Mouse (Mus musculus): ENCODE measurements around the gene Olfr56. TPM values are rescaled to one million over a fixed set of nuclear protein-coding genes. Genes with fewer than 3 reads are reported as not detected.

Olfr56 gene
- total RNA-seq, 2 experiments from 2014 or later = not detected

DNA sequence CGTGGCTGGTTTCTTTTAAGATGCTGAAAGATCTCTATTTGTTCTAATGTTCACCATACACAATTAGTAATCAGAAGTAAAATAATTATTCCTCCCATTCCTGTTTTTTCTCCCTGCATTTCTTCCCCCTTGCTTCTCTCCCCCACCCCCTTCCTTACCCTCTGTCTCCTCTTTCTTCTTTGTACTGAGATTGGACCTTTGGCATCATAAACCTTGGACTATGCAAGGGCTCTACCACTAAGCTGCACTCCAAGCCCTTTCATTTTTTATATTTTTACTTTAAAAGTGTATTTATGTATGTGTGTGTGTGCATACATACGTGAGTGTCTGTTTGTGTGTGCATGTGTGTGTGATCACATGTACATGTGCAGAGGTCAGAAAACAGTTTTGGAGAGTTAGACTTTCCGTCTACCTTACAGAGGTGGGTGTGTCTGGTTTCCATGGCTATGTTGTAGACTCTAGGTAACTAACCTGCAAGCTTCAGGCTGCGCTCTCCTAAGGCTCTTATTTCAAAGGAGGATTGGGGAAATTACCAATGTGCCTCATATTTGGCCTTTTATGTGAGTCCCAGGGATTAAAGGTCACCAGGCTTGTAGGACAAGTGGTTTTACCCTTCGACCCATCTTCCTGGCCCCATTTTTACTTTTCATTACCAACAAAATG, 110.4 kb downstream of the Olfr56 start:
- intact Hi-C loops (cut with DNase I) = no loop called here
- DNase-seq (ENCODE audit: low spot score in 2 of 2) = no peak

DNA sequence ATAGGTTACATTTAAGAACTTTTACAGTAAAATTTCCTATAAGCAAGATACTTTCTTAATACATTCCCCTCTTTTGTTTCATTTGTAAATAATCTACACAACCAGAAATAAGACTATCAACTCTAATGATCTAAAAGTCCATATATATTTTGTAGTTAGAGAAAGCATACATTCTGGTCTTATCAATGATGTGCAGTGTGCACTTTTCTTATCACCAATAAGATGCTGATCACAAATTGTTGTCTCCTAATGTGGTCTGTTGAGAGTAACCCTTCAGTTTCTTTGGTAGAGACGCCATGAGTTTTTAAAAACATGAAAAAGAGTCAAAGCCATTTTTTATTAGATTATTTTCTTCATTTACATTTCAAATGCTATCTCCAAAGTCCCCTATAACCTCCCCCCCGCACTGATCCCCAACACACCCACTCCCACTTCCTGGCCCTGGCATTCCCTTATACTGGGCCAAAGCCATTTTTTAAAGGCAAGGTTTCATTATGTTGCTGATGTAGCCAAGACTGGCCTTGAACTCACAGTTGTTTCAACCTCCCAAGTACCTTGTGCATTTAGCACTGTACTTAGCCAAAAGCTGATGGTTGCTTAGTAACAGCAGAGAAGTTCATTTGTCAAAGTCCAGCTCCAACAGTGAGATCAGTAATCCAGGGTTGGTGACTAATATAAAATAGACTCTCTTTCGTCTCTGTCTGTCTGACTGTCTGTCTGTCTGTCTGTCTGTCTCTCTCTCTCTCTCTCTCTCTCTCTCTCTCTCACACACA, 111.2 kb downstream of the Olfr56 start:
- no peak for DNase-seq (ENCODE audit: low spot score in 2 of 2)
- intact Hi-C loops (cut with DNase I) = no loop called here

- DNase-seq (ENCODE audit: low spot score in 2 of 2) = no peak
- intact Hi-C loops (cut with DNase I) = no loop called here
These were observed 111.9 kb downstream of the Olfr56 start for GRCm38 (mm10) chr11:49090551-49090950.

GRCm38 (mm10) chr11:49091171-49091570, 112.5 kb downstream of the Olfr56 start:
- no peak for DNase-seq (ENCODE audit: low spot score in 2 of 2)
- intact Hi-C loops (cut with DNase I) = no loop called here

GRCm38 (mm10) chr11:49092053-49092586, 113.4 kb downstream of the Olfr56 start:
- no peak for DNase-seq (ENCODE audit: low spot score in 2 of 2)
- intact Hi-C loops (cut with DNase I) = no loop called here

GRCm38 (mm10) chr11:49092786-49093185, 114.1 kb downstream of the Olfr56 start:
- DNase-seq (ENCODE audit: low spot score in 2 of 2) = no peak
- intact Hi-C loops (cut with DNase I) = no loop called here

- DNase-seq (ENCODE audit: low spot score in 2 of 2) = no peak
- intact Hi-C loops (cut with DNase I) = no loop called here
These were observed 115.4 kb downstream of the Olfr56 start for GRCm38 (mm10) chr11:49093861-49094660.

DNA sequence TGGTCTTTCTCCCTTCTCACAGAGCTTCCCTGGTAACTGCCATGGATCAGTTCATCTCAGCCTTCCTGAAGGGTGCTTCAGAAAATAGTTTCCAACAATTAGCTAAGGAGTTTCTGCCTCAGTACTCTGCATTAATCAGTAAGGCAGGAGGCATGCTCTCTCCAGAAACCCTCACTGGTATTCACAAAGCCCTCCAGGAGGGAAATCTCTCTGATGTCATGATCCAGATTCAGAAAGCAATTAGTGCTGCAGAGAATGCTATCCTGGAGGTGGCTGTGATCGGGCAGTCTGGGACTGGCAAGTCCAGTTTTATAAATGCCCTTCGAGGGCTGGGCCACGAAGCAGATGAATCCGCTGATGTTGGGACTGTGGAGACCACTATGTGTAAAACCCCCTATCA, 116.7 kb downstream of the Olfr56 start:
- intact Hi-C loops (cut with DNase I) = no loop called here
- no peak for DNase-seq (ENCODE audit: low spot score in 2 of 2)

DNA sequence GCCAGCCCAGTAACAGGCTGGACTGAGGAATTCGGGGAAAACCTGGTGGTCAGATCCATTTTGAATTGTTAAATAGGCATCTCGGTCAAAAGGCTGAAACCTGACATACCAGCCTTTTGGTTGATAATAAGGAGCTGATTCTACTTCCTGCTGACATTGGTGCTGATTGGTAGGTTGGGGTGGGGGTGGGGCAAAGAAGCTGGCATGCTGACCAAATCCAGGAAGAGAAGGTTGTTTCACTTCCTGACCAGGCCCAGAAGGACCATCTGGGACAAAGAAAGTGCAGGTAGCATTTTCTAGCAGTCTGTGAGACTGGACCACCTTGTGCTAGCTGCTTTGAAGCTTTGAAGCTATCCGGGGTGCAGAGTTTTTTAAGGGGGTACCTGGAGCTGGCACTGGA, 121.7 kb downstream of the Olfr56 start:
- no peak for DNase-seq (ENCODE audit: low spot score in 2 of 2)
- intact Hi-C loops (cut with DNase I) = loop anchor here (5.0 kb wide), 1 partner anchor 308 kb away; no protein-coding TSS in a partner anchor

DNA sequence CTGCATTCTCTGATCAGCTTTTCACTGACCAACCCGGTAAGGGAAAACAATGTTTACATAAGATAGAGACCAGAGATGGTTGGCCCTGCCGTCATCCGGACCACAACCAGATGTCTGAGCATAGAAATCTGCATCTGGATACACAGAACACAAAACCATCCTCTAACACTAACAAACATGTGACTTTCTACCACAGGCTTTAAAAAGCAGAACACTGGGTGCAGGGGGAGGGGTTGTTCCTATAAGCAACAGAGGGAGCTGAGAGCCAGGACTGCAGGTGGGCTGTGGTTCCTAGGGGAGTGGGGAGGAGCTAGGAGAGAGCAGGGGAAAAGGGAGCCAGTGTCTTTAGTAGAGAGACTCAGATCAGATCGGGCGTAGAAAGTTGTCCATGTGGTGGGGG, 122.8 kb downstream of the Olfr56 start:
- intact Hi-C loops (cut with DNase I) = loop anchor here (5.0 kb wide), 1 partner anchor 309 kb away; no protein-coding TSS in a partner anchor
- no peak for DNase-seq (ENCODE audit: low spot score in 2 of 2)

GRCm38 (mm10) chr11:49103047-49103693, 124.5 kb downstream of the Olfr56 start:
- intact Hi-C loops (cut with DNase I) = loop anchor here (1.0 to 5.0 kb wide), 2 partner anchors 229 to 311 kb away; no protein-coding TSS in a partner anchor

GRCm38 (mm10) chr11:49105752-49106151, 127.1 kb downstream of the Olfr56 start:
- intact Hi-C loops (cut with DNase I) = no loop called here
- no peak for DNase-seq (ENCODE audit: low spot score in 2 of 2)

More at GRCm38 (mm10) chr11:49103047-49103693, 124.5 kb downstream of the Olfr56 start:
- DNase-seq (ENCODE audit: low spot score in 2 of 2) = peak; percentile 88 to 95

GRCm38 (mm10) chr11:49107650-49108537, 129.2 kb downstream of the Olfr56 start:
- intact Hi-C loops (cut with DNase I) = no loop called here
- no peak for DNase-seq (ENCODE audit: low spot score in 2 of 2)

- peak; percentile 41 to 45 for DNase-seq (ENCODE audit: low spot score in 2 of 2)
- intact Hi-C loops (cut with DNase I) = no loop called here
These were observed 130.1 kb downstream of the Olfr56 start for GRCm38 (mm10) chr11:49108833-49109232.

DNA sequence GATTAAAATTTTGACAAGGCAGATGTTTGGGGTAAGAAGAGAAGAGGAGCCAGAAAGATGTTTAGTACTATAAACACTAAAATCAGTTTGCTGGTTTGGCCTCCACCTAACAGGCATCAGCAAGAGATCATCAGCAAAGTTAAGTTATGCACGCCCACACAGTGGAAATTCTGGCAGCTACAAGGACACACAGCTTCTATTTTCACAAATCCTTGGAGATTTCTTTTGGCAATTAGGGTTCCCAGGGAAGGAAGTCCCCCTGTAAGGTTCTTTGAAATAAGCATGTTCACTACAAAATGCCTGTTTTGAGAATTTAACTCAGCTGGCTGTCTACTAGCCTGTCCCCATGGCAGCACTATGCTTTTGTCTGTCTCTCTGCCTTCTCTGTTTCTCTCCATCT, 132.3 kb downstream of the Olfr56 start:
- DNase-seq (ENCODE audit: low spot score in 2 of 2) = no peak

GRCm38 (mm10) chr11:49112624-49113219, 134.0 kb downstream of the Olfr56 start:
- intact Hi-C loops (cut with DNase I) = loop anchor here (5.0 kb wide), 1 partner anchor 160 kb away; no protein-coding TSS in a partner anchor

More for the DNA sequence above, 132.3 kb downstream of the Olfr56 start:
- intact Hi-C loops (cut with DNase I) = loop anchor here (5.0 kb wide), 1 partner anchor 161 kb away; no protein-coding TSS in a partner anchor

DNA sequence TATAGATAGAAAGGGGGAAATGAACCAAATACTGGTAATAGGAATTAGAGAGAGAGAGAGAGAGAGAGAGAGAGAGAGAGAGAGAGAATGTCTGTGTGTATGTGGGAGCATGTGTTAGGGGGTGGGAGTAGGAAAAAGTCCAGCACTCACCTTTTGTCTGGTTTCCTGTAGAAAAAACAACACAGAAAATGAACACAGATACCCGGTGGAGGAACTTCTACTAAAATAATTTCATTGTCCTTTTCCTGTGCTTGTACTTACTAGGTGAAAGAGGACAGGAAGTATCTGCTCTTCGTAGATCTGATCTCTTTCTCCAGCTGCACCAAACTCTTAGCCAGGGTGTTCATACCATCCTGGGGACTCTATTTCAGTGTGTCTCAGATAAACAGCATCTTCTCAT, 135.5 kb downstream of the Olfr56 start:
- DNase-seq (ENCODE audit: low spot score in 2 of 2) = no peak

More at GRCm38 (mm10) chr11:49112624-49113219, 134.0 kb downstream of the Olfr56 start:
- no peak for DNase-seq (ENCODE audit: low spot score in 2 of 2)

More for the DNA sequence above, 135.5 kb downstream of the Olfr56 start:
- intact Hi-C loops (cut with DNase I) = loop anchor here (5.0 kb wide), 1 partner anchor 158 kb away; no protein-coding TSS in a partner anchor
